Mouse (Mus musculus) E14TG2a.4 (cell line): Measurements from ENCODE around the gene Camkmt.

Experiments used
- H3K27me3 ChIP-seq: 2 replicates; pipeline ENCODE4 v1.6.1; 2014; ENCODE audit warnings: low read length, control low read depth; ENCODE audit not compliant: insufficient read depth
- H3K36me3 ChIP-seq: 2 replicates; pipeline ENCODE4 v1.6.1; 2014; ENCODE audit warnings: low read length, control low read depth; ENCODE audit not compliant: insufficient read depth
- H3K4me1 ChIP-seq: replicated peaks from 2 replicates; pipeline ENCODE4 v1.6.1; 2014; ENCODE audit warnings: low read depth, low read length, control low read depth
- H3K4me3 ChIP-seq: replicated peaks from 2 replicates; pipeline ENCODE4 v1.5.1; 2014; ENCODE audit warnings: mild to moderate bottlenecking, low read length
- H3K9me3 ChIP-seq: 2 replicates; pipeline ENCODE4 v1.6.1; 2014; ENCODE audit warnings: low read length, control low read depth
- CTCF ChIP-seq: conservative IDR thresholded peaks from 2 replicates; pipeline ENCODE4 v1.5.1; 2014; ENCODE audit warnings: low read length
- NANOG ChIP-seq: IDR thresholded peaks from 2 replicates; pipeline ENCODE4 v1.6.1; 2014; ENCODE audit warnings: borderline replicate concordance, low read length, mixed read lengths
- POU5F1 ChIP-seq: IDR thresholded peaks from 2 replicates; pipeline ENCODE4 v1.6.1; 2014; ENCODE audit warnings: low read length, borderline replicate concordance

The Camkmt gene

GRCm38 (mm10) chr17:85199321-85199720, 109.0 kb downstream of the Camkmt start:
- H3K4me1 ChIP-seq, result peaks cover 4% of the 10 kb centered on the region; the same call in 1 of the 2 replicates
- no peak for TF ChIP-seq CTCF
- TF ChIP-seq NANOG, result no peak
- TF ChIP-seq POU5F1, result no peak
- H3K36me3 ChIP-seq, result no peaks in the 10 kb centered on the region
- H3K9me3 ChIP-seq, result no peaks in the 10 kb centered on the region
- no peaks in the 10 kb centered on the region for H3K27me3 ChIP-seq
- no peak overlapping the region for H3K4me3 ChIP-seq

- Histone ChIP-seq H3K4me1 (no peaks in the 10 kb centered on the region), H3K4me3 (no peak overlapping the region), H3K36me3 (no peaks in the 10 kb centered on the region), H3K27me3 (no peaks in the 10 kb centered on the region), H3K9me3 (peaks cover 8% of the 10 kb centered on the region)
- no peak for TF ChIP-seq POU5F1
- TF ChIP-seq CTCF, result no peak
- TF ChIP-seq NANOG, result no peak
Measured at GRCm38 (mm10) chr17:85218054-85218453, 127.7 kb downstream of the Camkmt start.

- Histone ChIP-seq H3K4me3 (no peak overlapping the region), H3K9me3 (no peaks in the 10 kb centered on the region), H3K4me1 (peaks cover 5% of the 10 kb centered on the region; the same call in 1 of the 2 replicates), H3K36me3 (no peaks in the 10 kb centered on the region), H3K27me3 (no peaks in the 10 kb centered on the region)
- TF ChIP-seq CTCF (no peak), NANOG (no peak), POU5F1 (no peak)
Measured at GRCm38 (mm10) chr17:85242109-85242508, 151.8 kb downstream of the Camkmt start.

- no peaks in the 10 kb centered on the region for H3K9me3 ChIP-seq
- no peaks in the 10 kb centered on the region for H3K27me3 ChIP-seq
- no peak for TF ChIP-seq POU5F1
- TF ChIP-seq NANOG, result no peak
- no peak for TF ChIP-seq CTCF
- H3K4me3 ChIP-seq, result no peak overlapping the region
- H3K4me1 ChIP-seq, result peaks cover 2% of the 10 kb centered on the region; the same call in 1 of the 2 replicates
- no peaks in the 10 kb centered on the region for H3K36me3 ChIP-seq
Measured at GRCm38 (mm10) chr17:85248962-85249361, 158.6 kb downstream of the Camkmt start.

GRCm38 (mm10) chr17:85249744-85250143, 159.4 kb downstream of the Camkmt start:
- Histone ChIP-seq H3K9me3 (no peaks in the 10 kb centered on the region), H3K36me3 (no peaks in the 10 kb centered on the region), H3K4me3 (no peak overlapping the region), H3K27me3 (0 out of 2 replicates have a peak, but pooled peaks cover 2% of the 10 kb centered on the region), H3K4me1 (no peaks in the 10 kb centered on the region)
- TF ChIP-seq POU5F1 (no peak), NANOG (no peak), CTCF (no peak)

GRCm38 (mm10) chr17:85256930-85257329, 166.6 kb downstream of the Camkmt start:
- Histone ChIP-seq H3K4me3 (peak overlapping the region; percentile 54; the same call in 1 of the 2 replicates), H3K27me3 (peaks cover 18% of the 10 kb centered on the region), H3K4me1 (peaks cover 15% of the 10 kb centered on the region), H3K9me3 (no peaks in the 10 kb centered on the region), H3K36me3 (no peaks in the 10 kb centered on the region)
- no peak for TF ChIP-seq POU5F1
- no peak for TF ChIP-seq CTCF
- peak; percentile 93 for TF ChIP-seq NANOG

- TF ChIP-seq NANOG (no peak), CTCF (no peak), POU5F1 (no peak)
- H3K9me3 ChIP-seq, result no peaks in the 10 kb centered on the region
- no peaks in the 10 kb centered on the region for H3K36me3 ChIP-seq
- H3K4me1 ChIP-seq, result peaks cover 15% of the 10 kb centered on the region
- peaks cover 22% of the 10 kb centered on the region for H3K27me3 ChIP-seq
- peak overlapping the region; percentile 54; the same call in 1 of the 2 replicates for H3K4me3 ChIP-seq
Measured at GRCm38 (mm10) chr17:85257348-85257747, 167.0 kb downstream of the Camkmt start.

GRCm38 (mm10) chr17:85258703-85259341, 168.5 kb downstream of the Camkmt start:
- H3K9me3 ChIP-seq, result no peaks in the 10 kb centered on the region
- H3K27me3 ChIP-seq, result peaks cover 22% of the 10 kb centered on the region
- H3K4me3 ChIP-seq, result no peak overlapping the region
- peaks cover 23% of the 10 kb centered on the region for H3K4me1 ChIP-seq
- no peak for TF ChIP-seq NANOG
- no peak for TF ChIP-seq POU5F1
- no peak for TF ChIP-seq CTCF
- H3K36me3 ChIP-seq, result no peaks in the 10 kb centered on the region
